ENCODE assay signal across 16 mouse cellular contexts in the genomic region with DNA sequence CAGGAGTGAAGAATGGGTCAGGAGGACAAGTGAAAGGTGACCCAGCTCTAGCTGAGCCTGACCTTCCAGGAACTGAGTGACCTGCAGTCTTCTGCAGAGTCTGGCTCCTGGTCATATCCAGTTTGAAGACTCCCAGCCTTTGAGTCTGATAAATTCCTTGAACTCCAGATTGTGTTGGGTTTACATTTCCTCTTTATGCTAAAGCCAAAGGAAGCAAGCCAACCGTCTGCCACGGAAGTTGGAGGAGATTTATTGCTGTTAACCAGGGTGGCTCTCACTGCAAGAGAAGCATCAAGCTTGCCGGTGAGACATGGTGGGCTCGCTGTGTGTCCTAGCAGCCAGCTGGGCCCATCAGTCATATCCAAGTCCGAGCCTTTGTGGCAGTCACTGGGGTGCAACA.
"Had no signal": no experiment of that assay in that cellular context is flagged by ENCODE, and none has a peak within 500 bp of the region (broad histone marks: within the 10 kb centered on the region; RNA-seq: fewer than 3 reads in every experiment).

No protein-coding gene starts in this region.

- H3K27me3 ChIP-seq: liver, embryonic 13.5 days; megakaryocyte, embryonic 14.5 days had no signal

- H3K9me3 ChIP-seq: liver, embryonic 13.5 days had no signal

- H3K27ac ChIP-seq: layer of hippocampus, adult 2 months; liver, embryonic 13.5 days; stomach, postnatal 0 days had no signal

- H3K4me2 ChIP-seq: liver, embryonic 13.5 days; midbrain, embryonic 11.5 days had no signal

- DNase-seq: kidney, adult 9 months; kidney, postnatal 10 days; layer of hippocampus, adult 9-11 months; liver, embryonic 13.5 days; lung, adult 2 months; lung, postnatal 36 days; midbrain, embryonic 14.5 days; thymus, adult 2 months; thymus, postnatal 14 days; thymus, postnatal 4 days had no signal

- ATAC-seq: intestine, postnatal 0 days; lung, postnatal 0 days had no signal

- H3K4me3 ChIP-seq: layer of hippocampus, adult 2 months; liver, embryonic 13.5 days; megakaryocyte, embryonic 14.5 days had no signal

- H3K4me1 ChIP-seq: liver, embryonic 13.5 days; megakaryocyte, embryonic 14.5 days had no signal

- H3K9ac ChIP-seq: liver, embryonic 13.5 days had no signal

- H3K36me3 ChIP-seq: liver, embryonic 13.5 days had no signal
